24 mouse cellular contexts compared by ENCODE assay signal in the genomic region with DNA sequence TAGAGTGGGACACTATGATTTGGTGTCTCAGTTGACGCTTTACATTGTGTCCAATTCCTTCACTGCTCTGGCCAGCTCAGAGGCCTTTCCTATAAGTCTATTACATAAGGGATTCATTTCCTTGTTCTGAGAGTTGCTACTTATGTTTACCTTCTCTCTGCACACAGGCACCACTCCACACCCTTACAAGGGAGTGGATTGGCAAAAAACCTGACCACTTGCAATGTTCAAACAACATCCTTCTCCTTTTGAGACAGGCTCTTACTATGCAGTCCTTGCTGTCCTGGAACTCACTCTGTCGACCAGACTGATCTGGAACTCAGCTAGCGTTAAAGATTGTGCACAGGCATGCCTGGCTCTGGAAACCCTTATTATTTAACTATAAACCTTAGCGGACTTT. TPM values are rescaled to one million over a fixed set of nuclear protein-coding genes. Genes with fewer than 3 reads are reported as not detected.
DNase-seq lines count a peak whose midpoint lies in the region; ATAC-seq and TF ChIP-seq lines count a peak whose summit lies in the region.
"Had no signal": no experiment of that assay in that cellular context is flagged by ENCODE, and none has a peak within 500 bp of the region (broad histone marks: within the 10 kb centered on the region; RNA-seq: fewer than 3 reads in every experiment).

No protein-coding gene starts in this region.

- H3K4me1 ChIP-seq in stomach, postnatal 0 days (replicated peaks; ENCODE audit: control insufficient read depth, insufficient read depth), result no peaks in the 10 kb centered on the region
- H3K4me1 ChIP-seq in liver, postnatal 0 days (ENCODE audit: insufficient read depth), result no peaks in the 10 kb centered on the region
- H3K4me1 ChIP-seq: embryonic facial prominence, embryonic 15.5 days; forebrain, embryonic 10.5 days; heart, embryonic 13.5 days; hindbrain, embryonic 15.5 days had no signal

- H3K27ac ChIP-seq in stomach, postnatal 0 days (replicated peaks), result no peak overlapping the region
- no peak overlapping the region for H3K27ac ChIP-seq in liver, postnatal 0 days (ENCODE audit: low read depth)
- H3K27ac ChIP-seq: embryonic facial prominence, embryonic 15.5 days; forebrain, embryonic 10.5 days; heart, embryonic 13.5 days; hindbrain, embryonic 15.5 days had no signal

- 49% methylated on average over 4 of the region's 4 CpGs for WGBS in stomach, postnatal 0 days
- WGBS in liver, postnatal 0 days (ENCODE audit: insufficient replicate concordance), result 61% methylated on average over 4 of the region's 4 CpGs

- no peak overlapping the region for H3K4me2 ChIP-seq in stomach, postnatal 0 days (replicated peaks; ENCODE audit: low read depth)
- no peak overlapping the region for H3K4me2 ChIP-seq in liver, postnatal 0 days (ENCODE audit: low read depth, low read length)
- H3K4me2 ChIP-seq: embryonic facial prominence, embryonic 15.5 days; heart, embryonic 13.5 days; hindbrain, embryonic 15.5 days had no signal

- peak; percentile 79 for ATAC-seq in stomach, postnatal 0 days (ENCODE audit: low FRiP score, low TSS enrichment)
- no peak for ATAC-seq in liver, postnatal 0 days
- ATAC-seq: forebrain, embryonic 14.5 days; Patski had no signal

- H3K9me3 ChIP-seq in stomach, postnatal 0 days (ENCODE audit: control insufficient read depth, low read length), result no peaks in the 10 kb centered on the region
- no peaks in the 10 kb centered on the region for H3K9me3 ChIP-seq in liver, postnatal 0 days (ENCODE audit: low read length)
- H3K9me3 ChIP-seq: embryonic facial prominence, embryonic 15.5 days; forebrain, embryonic 10.5 days; heart, embryonic 13.5 days; hindbrain, embryonic 15.5 days had no signal

- peak; percentile 22 to 53 for DNase-seq in lung, adult 18-20 months
- no peak for DNase-seq in lung, postnatal 14 days
- DNase-seq in ES-CJ7 (ENCODE audit: low read depth, low spot score), result peak; percentile 1
- DNase-seq in lung, postnatal 36 days, result peak; percentile 35
- DNase-seq in stomach, postnatal 0 days (ENCODE audit: low spot score), result peak; percentile 20
- no peak for DNase-seq in kidney, postnatal 25 days
- no peak for DNase-seq in liver, postnatal 0 days
- DNase-seq: adrenal gland, adult 2 months; adrenal gland, postnatal 36 days; cerebellum, adult 8-10 months; cerebellum, postnatal 14 days; embryo, embryonic 11 days; gastrocnemius, postnatal 36 days; heart, postnatal 36 days had no signal

- no peak overlapping the region for H3K9ac ChIP-seq in stomach, postnatal 0 days (ENCODE audit: low read length)
- H3K9ac ChIP-seq in liver, postnatal 0 days (replicated peaks), result no peak overlapping the region
- H3K9ac ChIP-seq: embryonic facial prominence, embryonic 15.5 days; heart, embryonic 13.5 days; hindbrain, embryonic 15.5 days had no signal

- no peak overlapping the region for H3K4me3 ChIP-seq in stomach, postnatal 0 days (ENCODE audit: low read depth, low read length)
- H3K4me3 ChIP-seq in liver, postnatal 0 days (ENCODE audit: low read depth, low read length), result no peak overlapping the region
- H3K4me3 ChIP-seq: embryonic facial prominence, embryonic 15.5 days; erythroblast, embryonic 14.5 days; forebrain, embryonic 10.5 days; heart, embryonic 13.5 days; hindbrain, embryonic 15.5 days had no signal

- no peaks in the 10 kb centered on the region for H3K27me3 ChIP-seq in stomach, postnatal 0 days (ENCODE audit: control insufficient read depth, insufficient read depth, low read length)
- no peaks in the 10 kb centered on the region for H3K27me3 ChIP-seq in liver, postnatal 0 days (ENCODE audit: insufficient read depth, low read length)
- H3K27me3 ChIP-seq: embryonic facial prominence, embryonic 15.5 days; hindbrain, embryonic 15.5 days; Patski had no signal

- TF ChIP-seq CTCF in stomach, postnatal 0 days (IDR thresholded peaks at IDR 0.05; ENCODE audit: low read depth), result no peak
- no peak for TF ChIP-seq CTCF in liver, postnatal 0 days (IDR thresholded peaks at IDR 0.05; ENCODE audit: low read depth)

- H3K36me3 ChIP-seq in stomach, postnatal 0 days (ENCODE audit: control insufficient read depth, insufficient read depth, low read length), result no peaks in the 10 kb centered on the region
- no peaks in the 10 kb centered on the region for H3K36me3 ChIP-seq in liver, postnatal 0 days (replicated peaks; ENCODE audit: insufficient read depth, low read length)
- H3K36me3 ChIP-seq: embryonic facial prominence, embryonic 15.5 days; forebrain, embryonic 10.5 days; heart, embryonic 13.5 days; hindbrain, embryonic 15.5 days had no signal

- TF ChIP-seq EP300 in stomach, postnatal 0 days (optimal IDR thresholded peaks at IDR 0.05), result no peak
- TF ChIP-seq EP300 in liver, postnatal 0 days (IDR thresholded peaks at IDR 0.05; ENCODE audit: low read depth), result no peak

RNA-seq across cellular contexts. Expression of gene Tcstv3, which starts 5.9 kb away (rescaled TPM):
- polyA plus RNA-seq in stomach, postnatal 0 days (2015; fragmentation: Nextera tagmentation; extraction: Ambion mirVana), result not detected in 2 replicates
- not detected in 2 replicates for polyA plus RNA-seq in liver, postnatal 0 days (2015; fragmentation: Nextera tagmentation; extraction: Ambion mirVana)
- polyA plus RNA-seq: adrenal gland, adult 2 months; embryonic facial prominence, embryonic 11.5 days; embryonic facial prominence, embryonic 15.5 days; erythroblast, embryonic 14.5 days; forebrain, embryonic 10.5 days; forebrain, embryonic 14.5 days; heart, embryonic 13.5 days; heart, postnatal 0 days; hindbrain, embryonic 11.5 days; hindbrain, embryonic 15.5 days; Patski had no signal

RNA-seq across cellular contexts. Expression of gene BC147527, which starts 10.6 kb away (rescaled TPM):
- 0.41 and 0.62 TPM in 2 replicates for polyA plus RNA-seq in stomach, postnatal 0 days (2015; fragmentation: Nextera tagmentation; extraction: Ambion mirVana)
- 0.62 and 0.72 TPM in 2 replicates for polyA plus RNA-seq in liver, postnatal 0 days (2015; fragmentation: Nextera tagmentation; extraction: Ambion mirVana)
- polyA plus RNA-seq: adrenal gland, adult 2 months; erythroblast, embryonic 14.5 days; forebrain, embryonic 10.5 days; hindbrain, embryonic 15.5 days; Patski had no signal

RNA-seq across cellular contexts. Expression of gene AF067061, which starts 47.8 kb away (rescaled TPM):
- polyA plus RNA-seq in stomach, postnatal 0 days (2015; fragmentation: Nextera tagmentation; extraction: Ambion mirVana), result not detected in 2 replicates
- polyA plus RNA-seq in liver, postnatal 0 days (2015; fragmentation: Nextera tagmentation; extraction: Ambion mirVana), result not detected in 2 replicates
- polyA plus RNA-seq: adrenal gland, adult 2 months; embryonic facial prominence, embryonic 11.5 days; embryonic facial prominence, embryonic 15.5 days; erythroblast, embryonic 14.5 days; forebrain, embryonic 10.5 days; forebrain, embryonic 14.5 days; heart, embryonic 13.5 days; heart, postnatal 0 days; hindbrain, embryonic 11.5 days; hindbrain, embryonic 15.5 days had no signal

Comparison
In these comparisons a context has a peak if more than half of its experiments do, and no peak if none do; other contexts are left out.
1. DNase-seq: peak in lung, adult 18-20 months (2 of 2), ES-CJ7 (single experiment), lung, postnatal 36 days (single experiment) and stomach, postnatal 0 days (single experiment); none in lung, postnatal 14 days (single experiment), kidney, postnatal 25 days (0 of 2) and liver, postnatal 0 days (single experiment).